Mouse (Mus musculus) MEL (cell line): Measurements from ENCODE around the gene Lca5. TPM values are rescaled to one million over a fixed set of nuclear protein-coding genes. Genes with fewer than 3 reads are reported as not detected.

Experiments used
- polyA plus RNA-seq, 2 experiments: library from polyadenylated mRNA; stranded (reverse) in 1 of 2; unstranded in 1 of 2; fragments of >175 nt in 1 of 2; fragments of >200 nt in 1 of 2; gene quantifications; 2 replicates each; pipeline versions ENCODE4 v1.2.1 to v1.2.4; 2012; ENCODE audit warnings: low replicate concordance in 2 of 2, low read depth in 1 of 2; ENCODE audit not compliant: insufficient read length in 2 of 2, insufficient read depth in 1 of 2, missing spikeins in 1 of 2
- total RNA-seq: library from RNA; depleted of rRNA; stranded (reverse); fragments of 300-350 nt; gene quantifications from 2 replicates; pipeline ENCODE4 v1.2.3, GENCODE M21; 2012; rRNA removed

The Lca5 gene
- total and polyA plus RNA-seq, 3 experiments = not detected

Other genes starting within 250 kb of the Lca5 start
- not detected in 2 replicates for gene Sh3bgrl2, start 107.2 kb upstream of the Lca5 start, total RNA-seq
- gene Sh3bgrl2, start 107.2 kb upstream of the Lca5 start, polyA plus RNA-seq = not detected